Mouse (Mus musculus): Measurements from ENCODE around the gene Grik4. TPM values are rescaled to one million over a fixed set of nuclear protein-coding genes. Genes with fewer than 3 reads are reported as not detected.

Grik4 gene
- polyA plus RNA-seq, 1 experiment from 2014 or later = 0.24 TPM

DNA sequence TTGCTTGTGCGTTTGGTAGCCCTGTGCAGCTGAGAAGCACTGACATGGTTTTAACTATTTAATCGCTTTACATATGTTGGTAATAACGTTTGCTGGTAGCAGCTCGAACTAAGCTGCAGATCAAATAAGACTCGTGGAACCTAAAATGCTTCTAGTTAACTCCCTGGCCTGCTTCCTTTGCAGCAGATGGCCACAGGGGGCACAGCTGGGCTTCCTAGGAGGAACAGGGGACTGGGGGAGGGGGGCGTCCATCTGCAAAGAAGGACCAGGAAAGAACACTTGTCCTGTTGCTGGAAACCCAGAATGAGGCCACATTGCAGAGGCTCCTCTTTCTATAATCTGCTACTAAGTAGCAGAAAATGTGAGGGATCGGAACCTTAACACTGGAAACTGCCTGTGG is 24.1 kb downstream of the Grik4 start:
- ATAC-seq (replicated peaks; ENCODE audit: extremely low read depth, insufficient read depth, low FRiP score) = no peak
- H3K36me3 ChIP-seq (ENCODE audit: control insufficient read depth, insufficient read depth) = no peaks in the 10 kb centered on the region
- no peak overlapping the region for H3K4me3 ChIP-seq (ENCODE audit: low read length)
- H3K9me3 ChIP-seq (replicated peaks; ENCODE audit: control insufficient read depth, low read length) = no peaks in the 10 kb centered on the region
- H3K4me1 ChIP-seq (ENCODE audit: control insufficient read depth, insufficient read depth, low read length) = no peaks in the 10 kb centered on the region
- peaks cover 2% of the 10 kb centered on the region for H3K27me3 ChIP-seq (ENCODE audit: control insufficient read depth, insufficient read depth, low read length)
- H3K9ac ChIP-seq (ENCODE audit: low read length) = no peak overlapping the region
- WGBS = 51% methylated on average over 7 of the region's 7 CpGs
- H3K27ac ChIP-seq (ENCODE audit: low read length) = no peak overlapping the region
- no peak overlapping the region for H3K4me2 ChIP-seq (ENCODE audit: low read depth, low read length)

DNA sequence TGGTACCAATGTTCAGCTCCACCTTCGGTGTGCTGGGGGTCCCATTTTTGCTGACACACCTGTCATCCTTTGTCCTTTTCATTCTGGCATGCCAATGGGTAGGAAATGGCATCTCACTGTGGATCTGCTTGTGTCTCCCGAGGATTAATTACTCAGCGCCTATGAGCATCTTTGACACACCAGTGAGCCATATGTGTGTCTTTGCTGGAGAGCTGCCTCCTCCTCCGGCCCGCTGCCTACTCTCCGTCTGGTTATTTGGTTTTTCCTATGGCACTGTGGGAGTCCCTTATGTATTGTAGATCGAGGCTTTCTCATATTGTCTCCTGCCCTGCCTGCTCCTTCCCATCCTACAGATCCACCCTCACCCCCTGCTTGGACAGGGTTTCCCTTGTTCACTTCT is 26.4 kb downstream of the Grik4 start:
- Histone ChIP-seq H3K4me1 (ENCODE audit: control insufficient read depth, insufficient read depth, low read length) (no peaks in the 10 kb centered on the region), H3K4me2 (ENCODE audit: low read depth, low read length) (no peak overlapping the region), H3K4me3 (ENCODE audit: low read length) (no peak overlapping the region), H3K9me3 (replicated peaks; ENCODE audit: control insufficient read depth, low read length) (no peaks in the 10 kb centered on the region), H3K9ac (ENCODE audit: low read length) (no peak overlapping the region), H3K36me3 (ENCODE audit: control insufficient read depth, insufficient read depth) (no peaks in the 10 kb centered on the region), H3K27me3 (ENCODE audit: control insufficient read depth, insufficient read depth, low read length) (peaks cover 2% of the 10 kb centered on the region), H3K27ac (ENCODE audit: low read length) (no peak overlapping the region)
- 87% methylated on average over 7 of the region's 7 CpGs for WGBS
- no peak for ATAC-seq (replicated peaks; ENCODE audit: extremely low read depth, insufficient read depth, low FRiP score)

DNA sequence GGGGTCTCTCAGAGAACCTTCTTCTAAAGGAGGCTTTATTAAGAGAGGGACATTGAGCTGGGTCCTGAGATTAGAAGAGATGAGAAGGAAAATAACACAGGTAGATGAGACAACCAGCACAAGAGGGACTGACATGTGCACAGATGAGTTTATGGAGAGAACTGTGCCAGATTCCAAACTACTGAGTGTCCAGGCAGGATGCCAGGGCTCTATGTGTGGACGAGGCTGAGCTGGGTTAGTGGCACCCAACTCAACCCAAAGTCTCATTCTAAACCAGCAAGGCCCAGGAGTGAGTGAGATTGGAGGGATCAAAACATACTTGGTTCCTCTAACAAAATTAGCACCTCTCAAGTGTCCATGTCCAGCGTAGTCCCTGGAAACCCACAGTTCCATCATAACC is 31.1 kb downstream of the Grik4 start:
- Histone ChIP-seq H3K9ac (ENCODE audit: low read length) (no peak overlapping the region), H3K4me2 (ENCODE audit: low read depth, low read length) (no peak overlapping the region), H3K36me3 (ENCODE audit: control insufficient read depth, insufficient read depth) (no peaks in the 10 kb centered on the region), H3K4me1 (ENCODE audit: control insufficient read depth, insufficient read depth, low read length) (peaks cover 4% of the 10 kb centered on the region; the same call in 1 of the 2 replicates), H3K27ac (ENCODE audit: low read length) (no peak overlapping the region), H3K27me3 (ENCODE audit: control insufficient read depth, insufficient read depth, low read length) (peaks cover 2% of the 10 kb centered on the region; the same call in 1 of the 2 replicates), H3K9me3 (replicated peaks; ENCODE audit: control insufficient read depth, low read length) (no peaks in the 10 kb centered on the region), H3K4me3 (ENCODE audit: low read length) (no peak overlapping the region)
- 64% methylated on average over 2 of the region's 2 CpGs for WGBS
- no peak for ATAC-seq (replicated peaks; ENCODE audit: extremely low read depth, insufficient read depth, low FRiP score)

DNA sequence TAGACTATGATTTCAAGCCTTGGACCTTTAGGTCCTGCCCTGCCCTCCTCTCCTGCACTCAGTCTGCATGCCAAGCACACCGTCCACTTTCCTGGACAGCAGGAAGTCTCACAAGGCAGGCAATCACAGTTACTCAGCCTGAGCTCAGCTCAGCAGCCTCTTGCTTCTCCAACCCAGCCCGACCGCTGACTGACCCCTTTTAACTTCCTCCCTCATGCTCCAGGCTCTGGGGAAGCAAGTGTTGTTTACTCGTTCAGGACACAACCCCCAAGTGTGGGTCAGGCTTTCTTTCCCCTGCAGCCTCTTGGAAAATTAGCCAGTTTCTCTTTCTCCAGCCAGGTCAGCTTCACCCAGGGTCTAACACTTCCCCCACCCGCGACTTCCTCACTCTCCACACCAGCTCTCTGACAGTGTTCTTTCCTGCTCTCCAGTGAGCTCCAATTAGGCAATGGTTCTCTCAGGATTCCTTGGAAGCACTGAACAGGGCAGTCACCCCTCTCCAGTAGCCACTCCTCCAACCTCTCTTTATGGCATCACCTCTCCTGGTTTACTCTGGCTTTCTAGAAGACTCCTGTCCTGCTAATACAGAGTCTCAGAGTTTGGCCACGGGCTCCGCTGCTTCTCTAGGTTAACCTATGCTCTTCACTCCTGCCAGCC is 35.5 kb downstream of the Grik4 start:
- Histone ChIP-seq H3K36me3 (ENCODE audit: control insufficient read depth, insufficient read depth) (no peaks in the 10 kb centered on the region), H3K9ac (ENCODE audit: low read length) (no peak overlapping the region), H3K4me1 (ENCODE audit: control insufficient read depth, insufficient read depth, low read length) (peaks cover 4% of the 10 kb centered on the region; the same call in 1 of the 2 replicates), H3K4me2 (ENCODE audit: low read depth, low read length) (no peak overlapping the region), H3K9me3 (replicated peaks; ENCODE audit: control insufficient read depth, low read length) (no peaks in the 10 kb centered on the region; the same call in 1 of the 2 replicates), H3K27ac (ENCODE audit: low read length) (no peak overlapping the region), H3K4me3 (ENCODE audit: low read length) (no peak overlapping the region), H3K27me3 (ENCODE audit: control insufficient read depth, insufficient read depth, low read length) (no peaks in the 10 kb centered on the region)
- 27% methylated on average over 8 of the region's 8 CpGs for WGBS
- peak; percentile 60; the same call in 1 of the 2 replicates for ATAC-seq (replicated peaks; ENCODE audit: extremely low read depth, insufficient read depth, low FRiP score)

DNA sequence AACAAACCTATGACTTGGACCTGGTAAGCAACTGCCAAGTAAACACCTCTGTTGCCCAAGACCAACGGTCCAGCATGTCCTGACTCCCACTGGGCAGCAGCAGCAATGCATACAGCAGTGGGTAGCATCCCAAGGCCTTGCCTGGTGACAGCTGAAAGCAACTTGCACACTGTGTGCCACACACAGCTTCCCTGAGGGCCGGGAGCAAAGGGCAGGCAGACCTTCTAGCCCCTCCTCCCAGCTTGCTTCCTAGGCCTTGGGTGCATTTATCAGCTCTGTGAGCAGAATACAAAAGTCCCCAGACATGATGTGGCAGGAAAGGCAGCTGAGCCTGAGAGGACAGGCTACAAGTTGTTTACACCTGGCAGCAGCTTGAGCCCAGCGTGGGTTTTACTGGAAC is 37.3 kb downstream of the Grik4 start:
- H3K27ac ChIP-seq (ENCODE audit: low read length) = no peak overlapping the region
- H3K9me3 ChIP-seq (replicated peaks; ENCODE audit: control insufficient read depth, low read length) = no peaks in the 10 kb centered on the region; the same call in 1 of the 2 replicates
- peaks cover 4% of the 10 kb centered on the region; the same call in 1 of the 2 replicates for H3K4me1 ChIP-seq (ENCODE audit: control insufficient read depth, insufficient read depth, low read length)

DNA sequence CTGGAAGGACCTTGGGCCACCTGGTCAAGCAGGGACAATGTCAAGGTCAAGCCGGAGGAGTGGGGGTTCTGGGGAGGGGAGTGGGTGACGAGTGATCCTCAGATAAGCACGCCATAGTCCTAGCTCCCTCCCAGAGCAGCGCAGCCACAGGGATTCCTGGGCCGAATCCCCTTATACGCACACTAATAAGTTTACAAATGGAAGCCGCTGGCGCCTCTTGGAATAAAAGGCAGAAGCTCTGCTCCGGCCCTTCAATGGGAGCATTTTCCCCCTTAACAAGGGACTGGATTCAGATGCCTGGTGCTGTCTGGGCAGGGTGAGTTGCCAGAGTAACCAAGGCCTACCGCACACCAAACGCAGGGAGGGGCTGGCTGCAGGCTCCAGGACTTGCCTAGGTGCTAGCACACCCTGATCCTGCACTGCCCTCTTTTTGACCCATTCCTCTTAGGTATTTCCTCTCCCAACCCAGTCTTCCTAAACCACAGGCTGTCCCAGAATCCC is 46.2 kb downstream of the Grik4 start:
- H3K9me3 ChIP-seq (replicated peaks; ENCODE audit: control insufficient read depth, low read length) = no peaks in the 10 kb centered on the region
- no peak overlapping the region; the same call in 1 of the 2 replicates for H3K9ac ChIP-seq (ENCODE audit: low read length)
- ATAC-seq (replicated peaks; ENCODE audit: extremely low read depth, insufficient read depth, low FRiP score) = no peak
- H3K4me1 ChIP-seq (ENCODE audit: control insufficient read depth, insufficient read depth, low read length) = peaks cover 4% of the 10 kb centered on the region; the same call in 1 of the 2 replicates
- no peaks in the 10 kb centered on the region for H3K36me3 ChIP-seq (ENCODE audit: control insufficient read depth, insufficient read depth)
- H3K4me3 ChIP-seq (ENCODE audit: low read length) = peak overlapping the region; percentile 49
- peaks cover 44% of the 10 kb centered on the region for H3K27me3 ChIP-seq (ENCODE audit: control insufficient read depth, insufficient read depth, low read length)
- H3K4me2 ChIP-seq (ENCODE audit: low read depth, low read length) = peak overlapping the region; percentile 75
- no peak overlapping the region for H3K27ac ChIP-seq (ENCODE audit: low read length)
- WGBS = 8% methylated on average over 11 of the region's 11 CpGs

More for the DNA sequence above, 37.3 kb downstream of the Grik4 start:
- WGBS = 39% methylated on average over 3 of the region's 3 CpGs
- H3K4me2 ChIP-seq (ENCODE audit: low read depth, low read length) = no peak overlapping the region
- ATAC-seq (replicated peaks; ENCODE audit: extremely low read depth, insufficient read depth, low FRiP score) = no peak
- no peak overlapping the region for H3K9ac ChIP-seq (ENCODE audit: low read length)
- H3K36me3 ChIP-seq (ENCODE audit: control insufficient read depth, insufficient read depth) = no peaks in the 10 kb centered on the region
- no peaks in the 10 kb centered on the region for H3K27me3 ChIP-seq (ENCODE audit: control insufficient read depth, insufficient read depth, low read length)
- H3K4me3 ChIP-seq (ENCODE audit: low read length) = no peak overlapping the region

DNA sequence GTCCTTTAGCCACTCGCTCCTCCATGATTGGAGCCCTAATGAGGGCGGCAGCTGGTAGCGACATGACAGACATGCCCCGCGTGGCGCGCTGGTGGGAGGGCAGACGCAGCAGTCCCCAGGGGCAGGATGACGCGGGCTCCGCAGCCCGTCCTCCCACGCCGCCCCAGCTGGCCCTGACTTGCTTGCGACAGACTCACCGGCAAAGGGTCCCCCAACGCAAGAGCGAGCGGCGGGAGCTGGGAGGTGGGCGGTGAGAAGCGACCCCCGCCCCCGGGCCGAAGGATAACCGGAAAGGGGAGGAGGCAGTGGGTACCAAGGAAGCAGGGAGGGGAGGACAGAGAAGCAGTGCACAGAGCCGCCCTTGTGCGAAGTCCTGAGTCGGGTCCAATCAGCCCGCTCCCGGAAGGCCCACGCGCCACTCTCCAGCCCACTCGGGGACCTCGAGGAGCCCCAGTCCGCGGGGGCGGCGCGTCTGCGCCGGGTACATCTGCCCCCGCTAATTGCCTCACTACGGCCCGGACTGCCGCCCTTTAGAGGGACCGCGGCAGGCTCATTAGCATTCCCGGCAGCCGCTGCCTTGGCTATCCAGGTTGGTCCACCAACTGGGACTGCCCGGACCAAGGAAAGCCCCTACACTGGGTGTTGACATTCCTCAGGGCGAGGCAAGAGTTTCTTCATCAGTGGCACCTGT is 46.8 kb downstream of the Grik4 start:
- 0 out of 2 replicates have a peak, but pooled peaks have one; percentile 45 for ATAC-seq (replicated peaks; ENCODE audit: extremely low read depth, insufficient read depth, low FRiP score)

DNA sequence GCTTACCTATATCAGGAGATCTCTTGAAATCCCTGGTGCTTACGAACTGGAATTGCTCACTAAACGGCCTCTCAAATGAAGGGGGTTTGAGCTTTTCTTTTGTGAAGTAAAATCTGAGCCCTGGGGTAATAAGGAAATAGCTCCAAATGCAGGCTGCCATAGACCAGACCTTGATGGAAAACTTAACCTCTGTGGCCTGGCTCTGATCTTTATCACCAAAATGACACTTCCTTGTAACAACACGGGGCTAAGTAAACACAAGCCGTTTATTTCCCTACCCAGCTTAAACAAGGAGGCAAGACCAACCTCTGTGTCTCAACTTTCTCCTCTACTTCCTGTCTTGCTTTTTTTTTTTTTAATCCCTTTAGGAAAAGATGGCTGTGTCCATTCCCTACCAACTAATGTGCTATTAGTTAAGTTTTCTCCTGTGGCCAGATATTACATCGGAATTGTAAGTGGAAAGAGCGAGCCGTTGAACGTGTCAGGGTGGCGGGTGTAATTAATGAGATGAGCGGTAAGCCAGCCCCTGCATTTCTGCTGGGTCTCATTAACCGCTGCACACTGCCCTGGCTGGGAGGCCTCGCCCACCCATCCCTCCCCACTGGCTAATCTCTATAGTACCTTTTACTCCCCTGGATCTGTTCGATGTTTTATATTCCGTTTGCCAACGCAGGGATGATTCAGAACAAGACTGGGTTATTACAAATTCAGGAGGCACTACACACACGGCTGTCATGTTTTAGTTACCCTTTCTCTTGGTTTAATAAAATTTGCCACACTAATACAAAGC is 47.7 kb downstream of the Grik4 start:
- no peak overlapping the region for H3K9ac ChIP-seq (ENCODE audit: low read length)
- no peaks in the 10 kb centered on the region for H3K36me3 ChIP-seq (ENCODE audit: control insufficient read depth, insufficient read depth)
- ATAC-seq (replicated peaks; ENCODE audit: extremely low read depth, insufficient read depth, low FRiP score) = no peak
- peak overlapping the region; percentile 75 for H3K4me2 ChIP-seq (ENCODE audit: low read depth, low read length)
- H3K27me3 ChIP-seq (ENCODE audit: control insufficient read depth, insufficient read depth, low read length) = peaks cover 44% of the 10 kb centered on the region
- peaks cover 4% of the 10 kb centered on the region; the same call in 1 of the 2 replicates for H3K4me1 ChIP-seq (ENCODE audit: control insufficient read depth, insufficient read depth, low read length)
- H3K9me3 ChIP-seq (replicated peaks; ENCODE audit: control insufficient read depth, low read length) = peaks cover 2% of the 10 kb centered on the region
- WGBS = 14% methylated on average over 16 of the region's 16 CpGs
- H3K4me3 ChIP-seq (ENCODE audit: low read length) = peak overlapping the region; percentile 49
- H3K27ac ChIP-seq (ENCODE audit: low read length) = no peak overlapping the region

More for the DNA sequence above, 46.8 kb downstream of the Grik4 start:
- WGBS = under 1% methylated on average over 52 of the region's 52 CpGs
- peak overlapping the region; percentile 49 for H3K4me3 ChIP-seq (ENCODE audit: low read length)
- peaks cover 4% of the 10 kb centered on the region; the same call in 1 of the 2 replicates for H3K4me1 ChIP-seq (ENCODE audit: control insufficient read depth, insufficient read depth, low read length)
- no peaks in the 10 kb centered on the region for H3K9me3 ChIP-seq (replicated peaks; ENCODE audit: control insufficient read depth, low read length)
- peak overlapping the region; percentile 75 for H3K4me2 ChIP-seq (ENCODE audit: low read depth, low read length)
- H3K9ac ChIP-seq (ENCODE audit: low read length) = peak overlapping the region; percentile 30
- no peak overlapping the region for H3K27ac ChIP-seq (ENCODE audit: low read length)
- no peaks in the 10 kb centered on the region for H3K36me3 ChIP-seq (ENCODE audit: control insufficient read depth, insufficient read depth)
- peaks cover 44% of the 10 kb centered on the region for H3K27me3 ChIP-seq (ENCODE audit: control insufficient read depth, insufficient read depth, low read length)
